Mouse (Mus musculus) cerebellum, adult 2 months (tissue): ENCODE measurements at regions not wholly inside any gene's neighbourhood (a gene's known extent, or its start where the extent isn't known, plus 50 kb on each side); places are given as distances from the start of the nearest gene placed in this dataset.

Experiments used
- CTCF ChIP-seq: fragments of 200-500 bp; IDR thresholded peaks from 2 replicates; pipeline ENCODE4 v1.5.1; 2011; ENCODE audit warnings: low read depth, mild to moderate bottlenecking, control low read depth, low read length, moderate library complexity, borderline replicate concordance; ENCODE audit not compliant: insufficient read depth
- POLR2A ChIP-seq: fragments of 200-500 bp; IDR thresholded peaks from 2 replicates; pipeline ENCODE4 v1.6.1; 2011; ENCODE audit warnings: low read length, control low read depth, borderline replicate concordance; ENCODE audit not compliant: insufficient read depth

- TF ChIP-seq CTCF = no peak
- no peak for TF ChIP-seq POLR2A
Observed at GRCm38 (mm10) chr9:33760701-33761100, 725.0 kb upstream of the Kirrel3 start.
